Mouse (Mus musculus): ENCODE measurements at regions not wholly inside any gene's neighbourhood (a gene's known extent, or its start where the extent isn't known, plus 50 kb on each side); places are given as distances from the start of the nearest gene placed in this dataset.
A peak's percentile ranks its signal among the peaks of the same experiment; 100 is the strongest.

DNA sequence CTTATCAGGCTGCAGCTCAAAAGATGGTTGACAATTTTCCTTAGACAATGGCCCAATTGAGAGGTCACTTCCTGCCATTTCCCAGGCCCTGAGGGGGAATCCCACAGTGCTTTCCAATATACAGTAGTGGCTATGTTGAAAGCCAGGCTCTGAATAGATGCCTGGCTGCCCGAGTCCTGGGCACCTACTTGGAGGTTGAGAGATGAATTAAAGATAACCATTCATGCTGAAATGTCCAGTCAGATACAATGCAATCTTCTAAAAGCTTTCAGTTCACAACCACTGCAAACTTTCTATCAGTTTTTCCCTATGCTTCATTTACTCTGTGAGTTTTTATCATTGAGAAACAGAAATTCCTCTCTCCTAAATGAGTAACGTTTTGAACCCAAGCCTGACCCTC lies 143.3 kb upstream of the Mef2c start:
- 40% methylated on average over 2 of the region's 2 CpGs for WGBS (ENCODE audit: insufficient replicate concordance)
- no peak overlapping the region for H3K4me2 ChIP-seq
- no peak overlapping the region for H3K9ac ChIP-seq (ENCODE audit: low read depth, low read length)
- no peaks in the 10 kb centered on the region for H3K27me3 ChIP-seq (ENCODE audit: control insufficient read depth, insufficient read depth, low read length)
- no peaks in the 10 kb centered on the region for H3K4me1 ChIP-seq (ENCODE audit: control insufficient read depth, insufficient read depth, low read length)
- H3K4me3 ChIP-seq (ENCODE audit: low read depth, low read length) = no peak overlapping the region
- no peak for ATAC-seq (replicated peaks; ENCODE audit: insufficient number of reproducible peaks, low FRiP score, low TSS enrichment)
- H3K27ac ChIP-seq (ENCODE audit: low read depth, low read length) = no peak overlapping the region
- no peaks in the 10 kb centered on the region for H3K36me3 ChIP-seq (ENCODE audit: control insufficient read depth, insufficient read depth, low read length)
- H3K9me3 ChIP-seq (replicated peaks; ENCODE audit: control insufficient read depth, low read length) = no peaks in the 10 kb centered on the region

DNA sequence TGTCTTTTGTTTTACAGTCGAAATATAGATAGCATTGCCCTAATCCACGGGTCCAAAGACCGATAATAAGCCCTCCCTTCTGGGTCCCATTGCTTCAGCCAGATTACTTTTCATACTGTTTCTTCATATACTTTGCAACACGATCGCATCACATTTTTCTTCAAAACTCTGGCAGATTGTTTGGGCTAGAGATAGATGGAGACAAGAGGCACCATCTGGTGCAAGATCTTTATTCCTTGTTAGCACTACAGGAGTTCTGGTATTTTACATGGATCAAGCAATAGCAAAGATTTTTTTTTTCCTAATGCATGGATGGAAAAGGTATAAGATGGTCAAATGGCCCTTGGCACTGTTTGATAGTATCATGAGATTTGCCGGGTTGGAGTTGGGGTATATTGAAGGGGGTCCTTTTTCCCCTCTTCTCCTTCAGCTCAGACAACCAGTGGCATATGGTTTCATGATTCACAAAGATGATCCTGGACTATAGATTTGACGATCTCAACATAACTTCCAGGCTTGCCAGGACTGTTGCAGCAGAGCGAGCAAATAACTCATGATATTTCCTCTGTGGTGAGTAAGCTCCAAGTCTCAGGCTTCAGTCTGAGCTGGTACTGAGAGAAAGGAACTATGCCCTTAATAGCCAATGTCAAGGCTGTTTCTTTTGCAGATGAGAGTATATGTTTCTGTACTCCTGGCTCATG lies 127.6 kb upstream of the Mef2c start:
- no peak for ATAC-seq (replicated peaks; ENCODE audit: insufficient number of reproducible peaks, low FRiP score, low TSS enrichment)
- Histone ChIP-seq H3K9me3 (replicated peaks; ENCODE audit: control insufficient read depth, low read length) (no peaks in the 10 kb centered on the region), H3K4me1 (ENCODE audit: control insufficient read depth, insufficient read depth, low read length) (no peaks in the 10 kb centered on the region), H3K27ac (ENCODE audit: low read depth, low read length) (no peak overlapping the region), H3K27me3 (ENCODE audit: control insufficient read depth, insufficient read depth, low read length) (no peaks in the 10 kb centered on the region), H3K36me3 (ENCODE audit: control insufficient read depth, insufficient read depth, low read length) (no peaks in the 10 kb centered on the region), H3K4me2 (no peak overlapping the region), H3K4me3 (ENCODE audit: low read depth, low read length) (no peak overlapping the region), H3K9ac (ENCODE audit: low read depth, low read length) (no peak overlapping the region)
- 85% methylated on average over 8 of the region's 8 CpGs for WGBS (ENCODE audit: insufficient replicate concordance)

DNA sequence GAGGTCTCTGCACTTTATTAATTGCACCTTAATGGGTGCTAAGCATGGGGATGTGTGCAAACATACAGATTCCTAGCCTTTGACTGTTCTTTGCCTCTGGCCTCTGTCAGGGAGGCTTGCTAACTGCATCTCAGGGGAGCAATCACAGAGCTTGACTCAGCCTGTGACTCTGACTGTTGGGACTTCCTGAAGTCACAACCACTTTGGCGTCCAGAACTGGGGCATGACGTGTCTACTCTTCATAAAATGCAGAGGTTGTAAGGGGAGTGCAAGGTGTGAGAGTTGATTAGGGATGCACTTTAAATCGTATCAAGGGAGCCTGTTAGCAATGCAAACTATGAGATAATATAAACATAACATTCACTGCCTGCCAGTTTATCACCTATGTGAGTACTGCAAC lies 125.2 kb upstream of the Mef2c start:
- no peaks in the 10 kb centered on the region for H3K36me3 ChIP-seq (ENCODE audit: control insufficient read depth, insufficient read depth, low read length)
- no peak overlapping the region for H3K4me3 ChIP-seq (ENCODE audit: low read depth, low read length)
- H3K4me2 ChIP-seq = no peak overlapping the region
- H3K27me3 ChIP-seq (ENCODE audit: control insufficient read depth, insufficient read depth, low read length) = no peaks in the 10 kb centered on the region
- ATAC-seq (replicated peaks; ENCODE audit: insufficient number of reproducible peaks, low FRiP score, low TSS enrichment) = no peak
- 27% methylated on average over 3 of the region's 3 CpGs for WGBS (ENCODE audit: insufficient replicate concordance)
- H3K27ac ChIP-seq (ENCODE audit: low read depth, low read length) = no peak overlapping the region
- H3K4me1 ChIP-seq (ENCODE audit: control insufficient read depth, insufficient read depth, low read length) = peaks cover 8% of the 10 kb centered on the region; the same call in 1 of the 2 replicates
- no peaks in the 10 kb centered on the region for H3K9me3 ChIP-seq (replicated peaks; ENCODE audit: control insufficient read depth, low read length)
- no peak overlapping the region for H3K9ac ChIP-seq (ENCODE audit: low read depth, low read length)

DNA sequence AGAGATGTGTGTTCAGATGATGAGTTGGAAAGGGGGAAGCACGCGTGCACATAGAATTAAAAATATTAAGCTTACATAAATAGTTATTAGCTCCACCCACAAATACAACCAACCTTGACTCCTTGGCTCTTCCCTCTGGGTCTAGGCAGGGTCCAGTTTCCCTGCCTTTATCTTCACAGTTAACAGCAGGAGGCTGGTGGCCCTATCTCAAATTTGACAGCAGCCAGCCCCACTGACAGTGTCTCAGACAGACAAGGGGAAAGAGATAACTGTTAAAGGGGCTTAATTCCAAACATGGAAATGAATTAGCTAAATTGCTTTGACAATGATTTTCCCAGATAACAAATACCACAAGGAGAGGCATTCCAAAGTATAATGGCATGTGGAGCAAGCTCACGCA lies 121.2 kb upstream of the Mef2c start:
- H3K4me1 ChIP-seq (ENCODE audit: control insufficient read depth, insufficient read depth, low read length) = peaks cover 8% of the 10 kb centered on the region; the same call in 1 of the 2 replicates
- no peaks in the 10 kb centered on the region for H3K9me3 ChIP-seq (replicated peaks; ENCODE audit: control insufficient read depth, low read length)
- WGBS (ENCODE audit: insufficient replicate concordance) = 53% methylated on average over 3 of the region's 3 CpGs
- H3K27ac ChIP-seq (ENCODE audit: low read depth, low read length) = no peak overlapping the region
- H3K27me3 ChIP-seq (ENCODE audit: control insufficient read depth, insufficient read depth, low read length) = no peaks in the 10 kb centered on the region
- H3K4me3 ChIP-seq (ENCODE audit: low read depth, low read length) = no peak overlapping the region
- no peak overlapping the region for H3K4me2 ChIP-seq
- peak; percentile 77 for ATAC-seq (replicated peaks; ENCODE audit: insufficient number of reproducible peaks, low FRiP score, low TSS enrichment)
- no peak overlapping the region for H3K9ac ChIP-seq (ENCODE audit: low read depth, low read length)
- H3K36me3 ChIP-seq (ENCODE audit: control insufficient read depth, insufficient read depth, low read length) = no peaks in the 10 kb centered on the region

DNA sequence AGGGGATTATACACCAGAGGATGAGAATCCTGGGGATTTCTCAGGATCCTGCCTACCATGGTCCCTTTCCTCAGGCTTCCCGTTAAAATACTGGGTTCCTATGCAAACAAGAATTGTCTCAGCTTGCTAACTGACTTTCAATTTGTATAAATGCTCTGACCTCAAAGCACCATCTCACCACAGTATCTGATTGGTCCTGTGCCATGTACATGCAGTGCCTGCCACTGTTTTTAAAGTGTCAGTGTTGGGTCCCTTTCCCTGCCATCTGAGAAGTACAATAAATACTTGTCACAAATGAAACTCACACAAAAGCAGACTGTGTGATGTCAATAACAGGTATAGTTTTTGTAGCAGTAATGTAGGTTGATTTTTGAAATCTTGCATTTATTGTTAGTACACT lies 109.1 kb upstream of the Mef2c start:
- Histone ChIP-seq H3K36me3 (ENCODE audit: control insufficient read depth, insufficient read depth, low read length) (no peaks in the 10 kb centered on the region), H3K4me1 (ENCODE audit: control insufficient read depth, insufficient read depth, low read length) (no peaks in the 10 kb centered on the region), H3K4me2 (no peak overlapping the region), H3K4me3 (ENCODE audit: low read depth, low read length) (no peak overlapping the region), H3K27ac (ENCODE audit: low read depth, low read length) (no peak overlapping the region), H3K27me3 (ENCODE audit: control insufficient read depth, insufficient read depth, low read length) (no peaks in the 10 kb centered on the region), H3K9ac (ENCODE audit: low read depth, low read length) (no peak overlapping the region), H3K9me3 (replicated peaks; ENCODE audit: control insufficient read depth, low read length) (no peaks in the 10 kb centered on the region)
- no peak for ATAC-seq (replicated peaks; ENCODE audit: insufficient number of reproducible peaks, low FRiP score, low TSS enrichment)
- WGBS (ENCODE audit: insufficient replicate concordance) = 74% methylated on average over 1 of the region's 1 CpGs

DNA sequence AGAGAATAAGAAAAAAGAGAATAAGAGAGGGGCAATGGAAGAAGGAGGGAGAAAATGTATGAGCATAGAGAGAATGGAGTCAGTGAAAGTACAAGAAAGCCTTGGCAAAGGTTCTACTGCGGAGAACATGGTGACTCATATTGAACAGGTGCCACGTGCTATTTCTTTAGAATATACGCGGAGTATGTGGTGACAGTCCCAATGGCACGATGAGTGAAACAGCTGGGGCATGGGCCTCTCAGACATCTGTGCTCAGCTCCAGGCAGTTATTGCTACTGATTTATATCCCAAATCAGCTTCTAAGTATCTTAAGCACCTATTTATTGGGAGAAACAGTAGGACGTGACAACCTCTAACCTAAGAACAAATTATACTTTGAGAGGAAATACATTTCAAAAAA lies 104.5 kb upstream of the Mef2c start:
- Histone ChIP-seq H3K9ac (ENCODE audit: low read depth, low read length) (no peak overlapping the region), H3K9me3 (replicated peaks; ENCODE audit: control insufficient read depth, low read length) (no peaks in the 10 kb centered on the region), H3K36me3 (ENCODE audit: control insufficient read depth, insufficient read depth, low read length) (no peaks in the 10 kb centered on the region), H3K27me3 (ENCODE audit: control insufficient read depth, insufficient read depth, low read length) (no peaks in the 10 kb centered on the region), H3K4me2 (no peak overlapping the region), H3K4me1 (ENCODE audit: control insufficient read depth, insufficient read depth, low read length) (no peaks in the 10 kb centered on the region), H3K27ac (ENCODE audit: low read depth, low read length) (no peak overlapping the region), H3K4me3 (ENCODE audit: low read depth, low read length) (no peak overlapping the region)
- no peak for ATAC-seq (replicated peaks; ENCODE audit: insufficient number of reproducible peaks, low FRiP score, low TSS enrichment)
- WGBS (ENCODE audit: insufficient replicate concordance) = 94% methylated on average over 6 of the region's 6 CpGs

DNA sequence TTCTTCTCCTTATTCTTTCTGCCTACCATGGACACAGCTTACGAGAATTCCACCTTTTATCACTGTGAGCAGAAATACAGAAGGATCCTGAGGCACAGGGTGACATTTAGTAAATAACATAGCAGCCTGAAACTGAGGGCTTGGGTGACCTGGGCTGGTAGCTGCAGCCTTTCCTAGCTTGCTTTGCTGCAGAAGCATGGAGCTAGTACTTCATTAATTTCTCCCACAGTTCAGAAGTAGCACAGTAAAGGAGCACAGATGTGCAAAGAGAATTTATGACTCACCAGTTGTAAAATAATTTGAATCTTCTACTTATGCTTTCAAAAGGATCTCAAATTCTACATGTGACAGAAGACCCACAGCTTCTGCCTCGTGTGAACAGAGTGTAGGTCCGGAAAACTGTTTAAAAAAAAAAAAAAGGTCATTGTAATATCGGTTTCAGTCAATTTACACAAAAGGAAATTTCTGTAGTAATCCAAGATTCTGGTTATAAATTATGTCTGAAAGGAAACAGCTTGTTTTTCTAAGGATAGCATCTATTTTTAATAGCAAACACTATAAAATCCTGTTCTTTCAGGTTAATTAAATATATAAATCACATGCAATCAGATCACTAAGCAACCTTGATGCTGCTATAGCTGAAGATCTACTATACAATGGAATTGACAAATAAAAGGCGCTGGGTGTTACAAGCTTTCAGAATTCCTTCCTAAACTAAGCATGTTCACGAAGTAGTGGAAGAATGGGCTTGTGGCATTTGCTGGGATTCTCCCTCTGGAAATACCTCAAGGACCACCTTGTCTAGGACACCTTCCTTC lies 64.0 kb upstream of the Mef2c start:
- no peaks in the 10 kb centered on the region for H3K9me3 ChIP-seq (replicated peaks; ENCODE audit: control insufficient read depth, low read length)
- no peak overlapping the region for H3K4me3 ChIP-seq (ENCODE audit: low read depth, low read length)

DNA sequence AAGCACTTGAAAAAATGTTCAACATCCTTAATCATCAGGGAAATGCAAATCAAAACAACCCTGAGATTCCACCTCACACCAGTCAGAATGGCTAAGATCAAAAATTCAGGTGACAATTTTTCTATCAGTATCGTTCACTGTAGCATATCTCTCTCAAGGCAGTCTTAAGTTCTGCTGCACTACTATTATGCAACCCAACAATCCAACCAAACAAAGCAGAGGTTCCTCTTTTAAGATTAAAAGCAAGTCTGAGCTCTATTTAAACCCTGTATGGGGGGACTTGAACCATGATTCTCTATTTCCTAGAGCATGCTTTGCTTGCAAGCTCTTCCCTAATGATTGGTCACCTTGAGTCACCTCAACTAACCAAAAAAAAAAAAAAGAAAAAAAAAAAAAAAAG lies 59.6 kb upstream of the Mef2c start:
- H3K9ac ChIP-seq (ENCODE audit: low read depth, low read length) = no peak overlapping the region
- no peaks in the 10 kb centered on the region for H3K4me1 ChIP-seq (ENCODE audit: control insufficient read depth, insufficient read depth, low read length)
- H3K36me3 ChIP-seq (ENCODE audit: control insufficient read depth, insufficient read depth, low read length) = no peaks in the 10 kb centered on the region
- 87% methylated on average over 1 of the region's 1 CpGs for WGBS (ENCODE audit: insufficient replicate concordance)
- no peak for ATAC-seq (replicated peaks; ENCODE audit: insufficient number of reproducible peaks, low FRiP score, low TSS enrichment)
- H3K4me2 ChIP-seq = no peak overlapping the region
- H3K27ac ChIP-seq (ENCODE audit: low read depth, low read length) = no peak overlapping the region
- H3K9me3 ChIP-seq (replicated peaks; ENCODE audit: control insufficient read depth, low read length) = no peaks in the 10 kb centered on the region
- H3K27me3 ChIP-seq (ENCODE audit: control insufficient read depth, insufficient read depth, low read length) = no peaks in the 10 kb centered on the region
- no peak overlapping the region for H3K4me3 ChIP-seq (ENCODE audit: low read depth, low read length)

More for the DNA sequence above, 64.0 kb upstream of the Mef2c start:
- 75% methylated on average over 6 of the region's 6 CpGs for whole genome bisulfite sequencing (ENCODE audit: insufficient replicate concordance)
- no peak overlapping the region for H3K27ac ChIP-seq (ENCODE audit: low read depth, low read length)
- H3K4me1 ChIP-seq (ENCODE audit: control insufficient read depth, insufficient read depth, low read length) = no peaks in the 10 kb centered on the region
- H3K36me3 ChIP-seq (ENCODE audit: control insufficient read depth, insufficient read depth, low read length) = no peaks in the 10 kb centered on the region
- no peak overlapping the region for H3K4me2 ChIP-seq
- no peaks in the 10 kb centered on the region for H3K27me3 ChIP-seq (ENCODE audit: control insufficient read depth, insufficient read depth, low read length)
- ATAC-seq (replicated peaks; ENCODE audit: insufficient number of reproducible peaks, low FRiP score, low TSS enrichment) = no peak
- H3K9ac ChIP-seq (ENCODE audit: low read depth, low read length) = no peak overlapping the region

DNA sequence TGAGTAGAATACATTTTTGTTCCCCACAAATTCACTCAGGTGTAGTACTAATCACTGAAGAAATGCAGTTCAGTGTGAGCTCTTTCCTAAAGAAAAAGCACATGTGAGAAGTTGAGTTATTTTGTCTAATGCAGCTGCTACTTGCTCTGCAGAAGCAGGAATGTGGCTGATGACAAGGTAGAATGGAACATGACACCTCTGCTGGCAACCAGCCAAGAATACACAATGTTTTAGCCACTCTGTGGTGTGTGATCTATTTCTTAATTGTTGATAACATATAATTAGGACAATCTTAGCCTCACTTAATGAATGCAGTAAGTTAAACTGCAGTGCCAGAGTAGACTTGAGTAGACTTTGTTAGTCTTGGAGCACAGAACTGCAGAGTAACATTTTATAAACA lies 53.0 kb upstream of the Mef2c start:
- Histone ChIP-seq H3K4me1 (ENCODE audit: control insufficient read depth, insufficient read depth, low read length) (peaks cover 5% of the 10 kb centered on the region; the same call in 1 of the 2 replicates), H3K27me3 (ENCODE audit: control insufficient read depth, insufficient read depth, low read length) (no peaks in the 10 kb centered on the region), H3K4me3 (ENCODE audit: low read depth, low read length) (no peak overlapping the region), H3K27ac (ENCODE audit: low read depth, low read length) (no peak overlapping the region), H3K9me3 (replicated peaks; ENCODE audit: control insufficient read depth, low read length) (no peaks in the 10 kb centered on the region), H3K4me2 (no peak overlapping the region), H3K9ac (ENCODE audit: low read depth, low read length) (no peak overlapping the region), H3K36me3 (ENCODE audit: control insufficient read depth, insufficient read depth, low read length) (no peaks in the 10 kb centered on the region)
- ATAC-seq (replicated peaks; ENCODE audit: insufficient number of reproducible peaks, low FRiP score, low TSS enrichment) = no peak; the same call in 1 of the 2 replicates

Data from heart, embryonic 11.5 days (tissue).